Mouse (Mus musculus) CD4-positive, CD25-positive, alpha-beta regulatory T cell, adult 4 months (primary cell): ENCODE measurements around the gene Plppr1. TPM values are rescaled to one million over a fixed set of nuclear protein-coding genes. Genes with fewer than 3 reads are reported as not detected.

Experiments used
- ATAC-seq: one replicate; pipeline ENCODE4 v1.8.0; 2017
- polyA plus RNA-seq, 2 experiments: library from polyadenylated mRNA; unstranded; fragments of 100-300 nt; shearing (Covaris generic); gene quantifications; one replicate each; pipeline ENCODE4 v1.2.1; 2017

Gene Plppr1
- polyA plus RNA-seq, 2 experiments from 2014 or later, result 0.13 TPM; not detected in 1

DNA sequence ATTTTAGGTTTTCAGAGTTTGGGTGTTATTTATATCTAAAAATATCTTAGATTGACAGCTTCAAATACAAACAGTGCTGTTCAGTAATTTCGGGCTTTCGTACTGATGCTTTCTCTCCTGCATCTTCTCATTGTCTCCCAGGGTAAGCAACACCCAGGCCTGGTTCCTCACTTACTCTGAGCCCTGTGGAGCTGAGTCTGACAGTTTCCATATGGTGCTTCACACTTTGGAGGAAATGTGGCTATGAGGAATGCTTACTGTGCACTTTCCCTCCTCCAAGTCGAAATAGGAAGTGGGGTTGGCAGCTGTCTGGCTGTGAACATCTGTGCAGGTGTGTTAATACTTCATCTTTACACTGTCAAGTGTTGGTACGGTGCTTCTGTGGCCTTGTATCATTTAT lies 85.7 kb downstream of the Plppr1 start:
- no peak for ATAC-seq

DNA sequence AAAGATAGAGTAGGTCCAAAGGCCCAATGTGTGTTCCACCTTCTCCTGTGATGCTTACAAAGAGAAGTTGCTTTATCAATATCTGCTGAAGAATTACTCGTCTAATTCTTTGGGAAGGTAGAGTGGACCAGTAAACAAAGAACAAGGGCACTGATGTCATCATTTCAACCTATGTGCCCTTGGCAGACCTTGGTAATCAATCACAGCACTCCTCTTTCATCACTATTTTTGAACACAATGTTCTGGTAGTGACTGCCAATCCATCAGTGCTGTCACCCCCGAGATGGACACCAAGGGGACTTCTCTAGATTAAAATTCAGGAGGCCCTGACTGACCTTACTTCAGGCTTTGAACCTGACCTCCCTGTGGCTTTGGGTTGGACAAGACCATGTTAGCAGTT lies 89.7 kb downstream of the Plppr1 start:
- no peak for ATAC-seq

DNA sequence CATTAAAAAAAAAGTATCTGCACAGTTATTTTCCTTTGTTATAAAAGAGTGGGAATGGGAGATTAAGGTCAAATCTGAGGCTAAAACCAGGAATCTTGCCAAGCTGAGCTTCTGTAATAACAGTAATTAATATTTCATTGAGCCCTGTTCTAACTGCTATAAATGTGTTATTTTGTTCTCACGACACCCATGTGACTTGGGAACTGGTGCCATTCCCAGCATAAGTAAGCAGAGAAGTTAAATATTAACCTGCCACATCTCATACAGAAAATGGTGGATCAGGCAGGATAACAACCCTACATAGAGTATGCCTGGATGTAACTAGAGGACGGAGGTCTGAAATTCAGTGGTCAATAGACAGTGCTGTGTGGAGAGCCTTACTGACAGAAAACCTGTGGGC lies 90.2 kb downstream of the Plppr1 start:
- no peak for ATAC-seq

DNA sequence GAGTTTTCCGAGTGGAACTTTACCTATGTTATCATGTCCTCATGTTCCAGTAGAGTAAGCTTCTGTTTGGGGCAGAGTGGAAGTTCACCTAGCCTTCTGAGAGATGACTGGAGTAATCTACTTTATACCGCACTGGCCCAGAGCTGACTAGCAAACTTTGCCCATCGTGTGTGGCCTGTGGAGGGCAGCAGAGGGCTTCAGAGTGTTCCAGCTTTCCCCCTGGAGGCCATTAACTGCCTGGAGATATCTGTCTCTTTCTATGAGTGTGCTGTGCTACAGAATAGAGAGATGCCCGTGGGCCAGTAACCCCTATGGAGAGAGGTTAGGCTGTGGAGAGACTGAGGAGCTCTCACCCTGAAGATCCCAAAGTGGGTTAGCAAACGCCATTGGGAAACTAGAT lies 94.8 kb downstream of the Plppr1 start:
- ATAC-seq, result no peak

DNA sequence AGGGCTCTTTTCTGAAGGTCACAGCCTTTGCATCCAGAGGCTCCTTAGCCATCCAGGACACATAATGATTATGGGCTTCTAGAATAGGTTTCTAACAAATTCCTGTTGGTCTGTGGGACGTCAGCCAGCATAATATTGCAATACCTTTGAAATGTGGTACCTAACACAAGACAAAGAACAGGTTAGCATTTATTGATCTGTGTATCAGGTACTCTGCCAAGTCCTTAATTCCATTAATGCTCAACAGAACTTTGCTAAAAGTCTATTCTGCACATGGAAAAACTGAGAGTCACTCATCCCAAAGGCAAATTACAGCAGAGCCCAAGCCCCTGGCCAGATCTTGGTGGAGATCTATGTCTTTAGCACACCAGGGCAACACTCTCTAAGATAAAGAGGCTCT lies 97.7 kb downstream of the Plppr1 start:
- ATAC-seq, result no peak

DNA sequence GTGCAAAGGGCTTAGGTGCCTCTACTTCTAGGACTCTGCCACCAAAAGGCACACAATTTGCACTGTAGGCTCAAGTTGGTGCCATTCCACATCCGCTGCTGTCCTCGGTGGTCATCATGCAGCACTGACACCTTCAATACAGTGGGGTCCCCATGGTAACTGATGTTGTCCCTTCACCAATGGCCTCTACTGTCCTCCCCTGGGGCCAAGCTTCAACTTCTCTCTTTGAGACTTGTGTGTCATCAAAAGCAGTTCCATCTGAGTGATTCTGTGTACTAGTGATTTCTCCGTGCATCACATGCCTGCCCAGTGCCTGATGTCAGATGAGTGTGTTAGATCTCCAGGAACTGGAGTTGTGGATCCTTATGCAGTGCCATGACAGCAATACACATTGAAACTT lies 104.2 kb downstream of the Plppr1 start:
- ATAC-seq, result no peak

DNA sequence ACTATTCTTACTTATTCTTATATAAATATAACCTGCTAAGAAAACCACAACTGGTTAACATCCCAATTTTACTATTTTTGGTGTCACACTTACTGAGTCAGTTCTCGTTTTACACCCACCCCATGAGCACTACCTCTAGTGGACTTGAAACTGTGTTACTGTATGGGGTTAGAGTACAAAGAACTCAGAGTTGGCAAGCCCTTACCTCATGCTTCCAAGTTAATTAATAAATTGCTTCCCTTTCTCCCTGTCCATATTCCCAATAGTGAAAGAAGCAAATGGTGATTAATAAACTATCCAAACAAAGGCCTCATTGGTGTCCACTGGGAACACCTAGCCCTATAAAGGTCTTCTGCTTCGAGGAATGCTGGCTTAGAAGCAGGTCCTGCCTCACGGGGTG lies 107.3 kb downstream of the Plppr1 start:
- no peak for ATAC-seq

DNA sequence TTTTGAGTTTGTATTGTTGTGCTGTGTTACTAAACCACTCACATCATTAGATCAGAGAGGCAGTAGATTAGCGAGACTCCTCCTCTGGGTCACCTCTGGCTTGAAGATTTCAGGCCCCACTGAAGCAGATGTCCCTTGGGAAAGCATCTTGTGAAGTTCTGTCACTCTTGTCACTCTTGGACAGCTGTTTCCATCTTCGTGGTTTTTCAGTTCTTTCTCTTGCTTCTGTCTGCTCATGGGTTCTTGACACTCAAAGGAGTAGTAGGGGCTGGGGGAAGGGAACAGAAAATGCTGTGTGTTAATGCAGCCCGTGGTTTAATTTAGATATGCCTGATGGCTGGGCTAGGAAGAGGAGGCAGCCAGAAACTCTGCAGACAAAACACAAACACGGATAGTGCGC lies 108.0 kb downstream of the Plppr1 start:
- ATAC-seq, result no peak

DNA sequence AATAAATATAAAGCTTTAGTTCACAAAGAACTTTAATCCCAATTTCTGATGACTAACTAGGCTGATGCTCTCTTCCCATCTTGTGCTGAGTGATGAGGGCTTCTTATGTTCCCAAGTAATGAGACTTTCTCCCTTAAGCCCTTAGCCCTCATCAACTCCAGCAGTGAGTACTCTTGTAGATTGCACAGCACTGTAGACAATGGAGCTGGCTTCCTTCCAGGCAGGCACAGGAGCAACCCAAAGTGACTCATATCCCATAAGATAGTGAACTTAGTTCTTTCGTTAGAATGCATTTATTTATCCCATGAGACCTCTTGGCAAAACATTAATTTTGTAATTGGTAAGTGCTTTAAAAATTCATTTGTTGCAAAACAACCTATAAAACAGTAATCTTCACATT lies 110.4 kb downstream of the Plppr1 start:
- ATAC-seq, result no peak

DNA sequence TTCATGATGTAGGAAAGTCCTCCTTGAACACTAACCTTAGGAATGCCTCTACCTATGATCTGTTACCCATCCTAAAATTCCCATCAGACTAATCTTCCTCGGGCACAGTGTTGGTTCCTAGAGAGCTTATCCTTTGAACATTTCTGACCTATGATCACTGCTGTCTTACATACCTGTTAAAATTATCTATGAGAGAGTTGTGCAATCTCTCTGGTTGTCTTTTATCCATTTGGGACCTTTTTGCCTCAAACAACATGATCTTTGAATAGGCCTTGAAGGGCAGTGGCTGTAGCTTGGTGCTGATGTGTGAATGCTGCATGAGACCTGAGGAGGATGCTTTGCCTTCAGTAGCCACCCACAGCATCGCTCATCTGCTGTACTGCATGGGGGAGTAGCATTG lies 119.0 kb downstream of the Plppr1 start:
- no peak for ATAC-seq

DNA sequence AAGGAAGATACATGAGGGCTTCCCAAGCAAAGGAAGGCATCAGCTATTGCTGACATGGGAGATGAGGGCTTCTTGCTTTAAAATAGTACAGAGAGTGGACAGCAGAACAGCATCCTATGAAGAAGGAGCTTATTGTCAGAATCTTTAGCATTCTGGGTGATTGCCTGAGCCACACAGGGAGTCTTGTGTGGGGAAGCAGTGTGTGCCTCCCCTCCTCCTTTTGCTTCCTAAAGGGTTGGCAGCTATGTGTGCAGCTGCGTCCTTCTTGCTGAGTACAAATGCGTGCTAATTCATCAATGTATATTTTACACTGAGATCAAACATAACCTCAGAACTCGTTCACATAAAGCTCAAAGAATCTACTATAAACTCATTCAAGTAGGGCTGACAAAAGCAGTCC lies 119.8 kb downstream of the Plppr1 start:
- ATAC-seq, result no peak

DNA sequence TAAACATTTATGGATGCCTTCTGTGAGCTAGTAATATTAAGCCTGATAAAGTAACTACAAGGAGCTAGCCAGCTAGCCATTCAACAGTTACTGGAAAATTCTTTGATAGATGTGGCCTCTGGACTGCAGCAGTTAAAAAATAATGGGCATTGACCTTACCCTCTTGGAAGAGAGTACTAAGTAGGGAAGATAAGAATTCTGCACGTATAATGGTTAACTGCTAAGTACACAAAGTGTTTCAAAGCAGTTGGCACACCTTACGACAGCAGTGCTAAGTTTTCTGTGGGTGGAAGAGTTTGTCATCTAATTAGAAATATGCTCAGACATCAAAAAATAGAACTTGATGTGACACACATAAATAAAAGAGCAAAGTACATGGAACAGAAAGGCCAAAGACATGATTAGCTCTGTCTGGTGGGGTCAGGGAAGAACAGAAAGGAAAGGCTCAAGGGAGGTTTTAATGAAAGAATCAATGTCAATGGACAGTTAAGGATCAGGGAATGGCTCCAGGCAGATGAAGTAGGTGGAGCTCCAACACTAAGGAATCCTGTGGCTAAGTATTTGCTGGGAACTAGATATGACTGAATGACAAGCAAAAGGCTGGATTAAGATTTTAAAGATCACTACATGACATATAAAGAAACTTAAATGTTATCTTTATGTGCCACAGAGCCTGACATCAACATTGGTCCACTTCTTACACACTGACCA lies 120.6 kb downstream of the Plppr1 start:
- no peak for ATAC-seq

DNA sequence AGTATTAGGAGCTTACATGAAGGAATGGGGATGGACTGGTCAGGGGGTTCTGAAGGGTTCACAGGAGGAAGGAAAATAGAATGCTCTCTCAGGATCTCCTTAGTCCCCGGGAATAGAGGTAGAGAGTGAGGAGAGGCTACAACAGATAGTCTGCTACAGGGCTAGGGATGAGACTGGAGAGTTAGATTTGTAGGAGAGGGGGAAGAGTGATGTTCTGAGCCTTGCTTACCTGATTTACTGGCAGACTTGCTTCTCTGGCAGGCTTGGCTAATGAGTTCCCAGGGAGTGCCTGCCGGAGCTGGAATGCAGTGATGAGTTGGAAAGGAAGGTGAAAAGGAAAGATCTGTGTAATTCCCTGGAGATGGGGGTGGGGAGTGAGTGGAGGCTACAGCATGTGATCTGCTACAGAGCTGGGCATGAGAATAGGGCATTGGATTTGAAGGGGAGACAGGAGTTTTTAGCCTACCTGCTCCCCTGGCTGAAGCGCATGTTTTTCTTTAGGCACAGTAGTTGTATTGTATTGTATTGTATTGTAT lies 131.0 kb downstream of the Plppr1 start:
- no peak for ATAC-seq

DNA sequence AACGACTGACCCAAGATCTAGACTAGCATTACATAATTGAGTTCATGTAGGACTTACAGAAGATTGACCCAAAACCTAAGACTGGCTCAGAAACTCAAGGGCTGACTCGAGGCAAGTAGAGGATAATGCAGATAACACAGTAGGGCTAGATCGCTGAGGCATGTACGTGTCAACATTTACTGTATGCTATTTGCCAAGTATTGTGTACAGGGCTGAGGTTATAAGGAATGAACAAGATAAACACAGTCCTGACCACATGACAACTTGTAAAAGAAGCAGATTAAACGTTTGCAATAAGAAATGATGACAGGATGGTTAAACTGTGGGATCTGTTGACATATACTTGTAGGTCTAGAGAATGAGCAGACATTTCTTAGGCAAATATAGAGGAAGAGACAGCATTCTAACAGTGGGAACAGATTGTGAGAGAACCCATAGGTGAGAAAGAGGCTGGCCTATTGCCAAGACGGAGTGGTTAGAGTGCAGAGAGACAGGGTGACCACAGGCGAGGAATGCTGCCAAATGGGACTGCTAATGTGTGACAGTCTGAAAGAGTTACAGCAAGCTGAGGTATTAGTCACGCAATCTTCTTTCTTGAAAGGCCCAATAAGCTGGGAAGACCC lies 138.2 kb downstream of the Plppr1 start:
- ATAC-seq, result no peak

DNA sequence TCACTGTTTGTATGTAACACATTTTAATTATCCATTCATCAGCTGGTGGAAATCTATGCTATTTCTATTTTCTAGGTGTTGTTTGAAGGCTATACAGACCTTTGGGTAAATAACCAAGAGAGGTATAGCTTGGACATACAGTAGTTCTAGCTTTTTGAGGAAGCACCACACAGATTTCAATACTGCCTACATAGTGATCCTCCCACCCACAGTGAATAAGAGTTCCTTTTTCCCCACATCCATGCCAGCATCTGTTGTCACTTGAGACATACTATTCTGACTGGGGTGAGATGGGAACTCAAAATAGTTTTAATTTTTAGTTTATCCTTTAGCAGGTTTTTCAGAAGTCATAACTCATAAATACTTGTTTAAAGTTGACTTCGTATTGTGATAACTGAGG lies 151.4 kb downstream of the Plppr1 start:
- no peak for ATAC-seq

DNA sequence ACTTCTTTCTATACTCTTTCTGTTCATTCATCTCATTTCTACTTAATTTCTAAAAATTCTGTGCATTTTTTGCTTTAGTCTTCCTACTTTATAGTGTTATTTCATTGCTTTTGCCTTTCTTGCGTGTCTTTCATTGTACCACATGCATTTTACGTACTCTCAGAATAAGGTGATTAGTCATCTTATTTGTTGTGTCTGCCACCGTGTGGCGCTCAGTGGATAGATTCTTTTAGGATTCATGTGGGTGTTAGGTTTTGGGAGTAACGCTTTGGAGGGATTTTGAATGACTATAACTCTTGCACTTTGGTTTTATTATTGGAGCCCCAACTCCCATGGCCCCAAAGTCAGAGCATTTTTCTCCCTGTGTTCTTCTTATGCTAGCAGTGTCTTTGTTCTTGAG lies 152.5 kb downstream of the Plppr1 start:
- no peak for ATAC-seq

DNA sequence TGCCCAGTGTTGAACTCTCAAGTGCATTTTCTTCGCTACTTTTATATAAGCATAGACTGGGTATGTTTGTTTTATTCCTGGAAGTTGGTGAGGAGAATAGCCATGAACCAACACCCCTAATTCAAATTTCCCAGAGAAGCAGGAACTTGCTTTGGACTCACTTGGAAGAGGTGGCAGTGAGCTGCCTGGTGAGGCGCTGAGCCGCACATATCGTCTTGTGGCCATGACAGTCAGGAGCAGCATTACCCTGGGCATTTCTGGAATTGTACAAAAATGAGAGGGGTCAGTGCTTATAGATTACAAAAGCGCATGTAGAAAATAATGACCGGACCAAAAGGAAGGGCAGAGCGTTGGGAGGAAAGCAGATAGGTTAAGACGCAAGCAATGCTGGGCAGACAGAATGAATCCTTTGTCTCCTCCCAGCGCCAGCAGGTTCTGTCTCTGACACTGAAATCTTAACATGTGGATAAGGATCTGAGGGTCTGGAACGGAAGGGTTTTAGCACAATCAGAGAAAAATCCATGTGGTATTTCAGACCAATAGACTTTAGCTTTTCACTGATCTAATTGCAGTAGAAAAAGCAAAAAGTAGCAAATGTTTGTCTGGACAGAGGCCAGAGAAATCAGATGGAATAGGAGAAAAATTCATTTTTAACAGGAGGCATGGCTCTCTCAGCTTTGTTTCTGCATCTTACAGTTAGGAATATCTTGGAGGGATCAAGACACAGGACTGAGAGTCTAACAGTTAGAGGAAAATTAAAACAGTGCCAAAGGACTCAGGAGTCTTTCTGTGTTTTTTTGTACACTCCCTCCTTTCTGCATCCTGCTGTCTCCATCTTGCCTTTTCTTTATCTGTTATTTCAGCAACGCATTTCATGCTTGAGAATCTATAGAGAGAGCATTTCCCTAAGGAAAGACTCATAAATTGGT lies 153.8 kb downstream of the Plppr1 start:
- no peak for ATAC-seq

DNA sequence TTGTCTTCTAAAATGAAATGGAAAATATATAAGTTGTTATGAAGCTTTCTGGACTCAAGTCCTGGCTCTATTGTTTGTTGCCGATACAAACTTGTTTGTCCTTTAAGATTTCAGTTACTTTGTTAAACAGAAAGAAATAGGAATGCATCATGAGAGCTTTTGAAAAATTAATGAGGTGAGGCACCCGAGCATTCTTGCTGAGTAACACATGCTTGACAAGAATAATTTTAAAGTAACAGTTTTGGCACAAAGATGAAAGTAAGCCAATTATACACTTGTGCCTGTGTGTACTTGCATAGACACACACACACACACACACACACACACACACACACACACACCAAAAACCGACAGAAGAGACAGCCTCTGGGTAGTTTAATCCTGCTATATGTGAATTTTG lies 155.3 kb downstream of the Plppr1 start:
- no peak for ATAC-seq

DNA sequence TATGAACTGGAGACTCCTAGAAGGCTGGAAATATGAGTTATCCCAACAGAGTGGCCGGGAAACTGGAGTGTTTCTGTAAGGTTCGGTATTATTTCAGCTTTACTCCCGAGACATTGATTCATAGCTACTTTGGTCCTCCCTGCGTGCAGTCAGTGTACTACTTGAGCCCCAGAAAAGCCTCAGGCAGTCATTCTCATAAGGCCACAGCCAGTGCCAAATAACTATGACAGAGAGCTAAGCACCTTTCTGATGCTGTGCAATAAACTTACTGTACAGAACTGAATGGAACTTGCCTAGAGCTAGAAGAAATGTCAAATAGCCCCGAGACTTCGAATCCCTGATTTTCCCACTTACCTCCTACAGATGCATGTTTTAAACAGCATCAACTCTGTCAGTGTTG lies 164.4 kb downstream of the Plppr1 start:
- no peak for ATAC-seq

DNA sequence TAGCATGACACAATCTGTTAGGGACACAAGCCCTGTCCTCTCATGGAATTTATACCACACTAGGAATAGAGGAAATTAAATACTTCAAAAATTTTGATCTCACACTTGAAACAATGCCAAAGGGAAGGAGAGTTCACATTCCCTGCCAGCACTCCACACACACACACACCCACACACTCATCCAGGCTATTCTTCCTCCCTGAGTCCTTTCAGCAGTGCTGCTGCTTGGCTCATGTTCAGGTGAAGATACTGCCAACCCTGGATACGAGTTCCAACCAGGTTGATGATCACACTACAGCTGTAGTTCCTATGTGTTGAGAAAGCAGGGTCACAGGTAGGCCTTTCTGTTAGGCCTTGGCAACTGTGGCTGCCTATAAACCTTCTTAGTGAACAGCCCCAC lies 165.9 kb downstream of the Plppr1 start:
- ATAC-seq, result no peak

DNA sequence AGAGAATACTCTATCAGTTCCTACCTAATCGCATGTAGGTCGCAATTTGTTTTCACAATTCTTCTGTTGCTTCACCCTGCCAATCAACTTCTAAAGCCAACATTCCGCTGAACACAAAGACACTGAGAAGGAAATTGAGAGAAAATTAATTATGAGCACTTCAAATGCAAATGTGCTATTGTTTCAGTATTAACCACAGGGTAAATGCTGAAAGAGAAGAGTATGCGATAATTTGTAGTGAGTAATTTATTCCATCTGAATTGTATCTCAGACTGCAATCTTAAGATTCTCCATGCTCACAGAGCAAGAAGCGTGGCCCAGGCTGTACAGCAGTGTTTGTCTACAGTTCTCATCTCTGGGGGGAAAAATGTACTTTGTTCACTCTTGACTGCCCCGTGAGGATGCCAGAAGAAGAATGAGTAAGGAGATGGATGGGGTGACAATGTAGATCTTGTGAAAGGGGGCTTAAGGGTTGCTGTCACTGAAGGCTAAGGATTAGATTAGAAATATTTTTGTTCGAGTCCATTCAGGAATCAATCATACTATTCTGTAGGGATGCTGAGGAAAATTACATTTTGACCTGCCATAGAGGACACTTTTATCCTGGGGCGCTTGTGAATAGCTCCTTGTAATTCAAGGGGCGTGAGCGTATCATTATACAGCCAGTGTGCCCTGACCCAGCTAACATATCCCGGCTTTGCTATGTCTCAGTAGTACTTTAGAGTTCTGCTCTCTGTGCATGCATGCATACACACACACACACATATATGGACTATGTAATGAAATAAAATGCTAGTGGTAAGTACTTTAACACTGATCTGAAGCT lies 173.3 kb downstream of the Plppr1 start:
- ATAC-seq, result no peak

DNA sequence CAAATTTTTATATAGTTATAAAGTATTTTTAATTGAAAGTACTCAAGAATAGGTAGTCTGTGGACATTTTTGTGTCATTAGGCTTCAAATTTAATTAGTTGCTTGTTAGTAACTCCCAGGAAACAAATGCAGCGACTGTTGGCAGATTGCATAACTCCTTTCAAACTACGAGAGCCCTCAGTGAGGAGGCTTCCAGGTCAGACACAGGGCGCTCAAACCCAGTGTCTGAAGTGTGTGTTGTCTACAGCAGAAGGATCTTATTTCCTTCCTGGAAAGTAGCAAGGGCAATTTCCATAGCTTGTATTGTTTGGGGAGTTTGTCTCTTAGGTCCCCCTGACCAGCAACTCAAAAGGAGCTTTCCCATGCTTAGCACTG lies 173.9 kb downstream of the Plppr1 start:
- no peak for ATAC-seq

DNA sequence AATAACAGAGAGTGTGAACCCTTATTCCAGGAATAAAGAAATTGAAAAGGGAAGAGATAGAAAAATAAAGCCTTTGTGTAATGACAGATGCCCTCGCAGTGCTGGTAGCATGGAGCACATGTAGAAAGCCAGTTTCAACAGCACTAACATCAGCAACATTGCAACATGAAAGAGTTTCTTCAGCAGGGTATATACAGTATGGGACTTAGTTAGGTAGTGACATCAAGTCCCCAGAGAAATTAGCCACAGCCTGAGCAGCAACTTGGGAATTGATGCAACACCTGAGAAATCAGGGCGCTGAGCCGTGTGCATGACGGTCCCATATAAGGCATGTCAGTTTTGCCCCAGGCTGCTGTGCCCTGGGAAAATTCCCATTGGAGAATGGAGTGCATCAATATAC lies 179.0 kb downstream of the Plppr1 start:
- ATAC-seq, result no peak
